Mouse (Mus musculus) ovary, adult 18-20 months (tissue): Measurements from ENCODE around the gene Xrcc3.

Source experiments
- DNase-seq: peaks from one replicate; pipeline ENCODE4 v3.0.0; 2022; ENCODE audit warnings: low spot score, mixed read lengths

Xrcc3 gene

DNA sequence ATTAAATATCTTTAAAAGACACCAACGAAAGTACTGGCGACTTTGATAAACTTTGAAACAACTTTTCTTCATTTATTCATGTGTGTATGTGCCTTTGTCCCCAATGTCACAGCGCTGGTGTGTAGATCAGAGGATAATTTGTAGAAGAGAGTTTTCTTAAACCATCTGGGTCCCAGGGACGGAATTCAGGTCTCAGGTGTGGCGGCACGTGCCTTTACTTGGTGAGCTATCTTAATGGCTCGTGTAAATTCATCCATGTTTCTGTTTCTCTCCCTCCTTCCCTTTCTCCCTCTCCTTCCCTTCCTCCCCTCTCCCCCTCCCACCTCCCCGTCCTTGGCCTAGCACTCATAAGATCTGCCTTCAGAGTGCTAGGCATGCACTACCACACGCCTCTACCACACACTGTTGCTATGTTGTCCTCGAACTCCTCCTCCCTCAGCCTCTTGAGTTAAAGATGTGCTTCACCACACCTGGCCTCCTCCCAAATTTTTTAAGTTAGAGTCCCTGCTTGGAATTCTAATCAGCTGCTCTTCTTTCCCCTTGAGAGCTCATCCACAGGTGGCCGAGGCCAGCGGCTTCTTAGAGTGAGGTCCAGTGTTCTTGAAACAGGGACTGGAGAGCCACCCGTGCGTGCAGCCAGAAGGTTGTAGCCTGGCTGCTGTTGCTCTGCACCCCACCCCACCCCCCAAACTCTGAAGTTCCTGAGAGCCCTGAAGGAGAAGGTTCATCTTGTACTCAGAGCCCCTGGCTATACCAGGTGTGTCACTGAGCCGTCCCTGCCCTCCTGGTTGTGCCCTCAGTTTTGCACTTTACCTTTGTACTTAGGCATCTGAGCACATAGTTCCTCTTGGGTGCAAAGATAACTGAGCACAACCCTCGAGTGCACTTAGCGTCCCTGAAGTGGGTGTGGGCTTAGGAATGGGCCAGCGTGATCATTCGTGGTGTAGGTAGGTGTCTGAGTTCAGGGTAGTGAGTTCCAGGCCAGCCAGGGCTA lies 1.4 kb upstream of the Xrcc3 start:
- DNase-seq: no peak

DNA sequence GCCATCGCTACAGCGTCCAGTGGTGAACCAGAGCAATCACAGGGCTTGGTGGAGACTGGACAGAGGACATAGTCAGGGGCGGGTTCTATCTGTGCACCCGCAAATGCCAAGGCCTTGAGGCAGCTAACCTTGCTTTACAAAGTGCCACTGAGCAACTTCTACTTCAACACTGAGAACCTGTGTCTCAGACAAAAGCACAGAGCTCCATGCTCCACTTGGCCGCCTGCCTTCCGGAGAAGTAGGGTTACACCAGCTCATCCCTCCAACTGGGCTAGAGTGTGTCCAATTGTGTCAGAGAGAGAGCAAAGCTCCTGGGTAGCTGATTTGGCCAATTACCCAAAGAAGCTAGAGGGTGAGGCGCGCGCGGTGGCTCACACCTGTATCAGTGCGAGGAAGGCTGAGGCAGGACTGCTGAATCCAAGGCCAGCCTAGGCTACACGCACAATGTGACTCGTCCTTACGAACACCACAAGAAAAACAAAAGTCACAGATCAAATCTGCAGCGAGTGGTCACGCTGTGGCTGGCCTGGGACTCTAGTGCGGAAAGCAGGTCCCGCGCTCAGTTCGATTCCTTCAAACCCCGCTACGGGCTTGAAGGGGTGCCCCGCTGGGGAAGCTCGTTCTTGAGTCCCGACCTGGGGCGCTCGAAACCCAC lies 435 bp downstream of the Xrcc3 start:
- DNase-seq: no peak

DNA sequence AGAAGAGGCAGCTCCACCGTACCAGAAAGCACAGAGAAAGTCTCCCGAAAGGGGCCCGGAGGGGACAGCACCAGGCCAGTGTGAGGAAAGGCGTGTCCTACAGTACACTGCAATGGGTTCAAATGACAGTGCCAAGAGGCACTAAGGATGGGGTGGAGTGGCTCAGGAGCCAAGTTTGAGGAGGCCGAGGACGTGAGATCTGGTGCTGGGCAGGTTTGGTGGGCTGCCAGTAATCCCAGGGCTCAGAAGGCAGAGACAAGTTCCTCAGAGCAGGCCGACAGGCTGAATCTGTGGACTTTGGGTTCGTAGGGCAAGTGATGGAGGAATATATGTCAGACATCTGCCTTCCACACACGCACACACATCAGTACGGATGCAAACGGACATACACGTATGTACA lies 1.1 kb downstream of the Xrcc3 start:
- no peak for DNase-seq

DNA sequence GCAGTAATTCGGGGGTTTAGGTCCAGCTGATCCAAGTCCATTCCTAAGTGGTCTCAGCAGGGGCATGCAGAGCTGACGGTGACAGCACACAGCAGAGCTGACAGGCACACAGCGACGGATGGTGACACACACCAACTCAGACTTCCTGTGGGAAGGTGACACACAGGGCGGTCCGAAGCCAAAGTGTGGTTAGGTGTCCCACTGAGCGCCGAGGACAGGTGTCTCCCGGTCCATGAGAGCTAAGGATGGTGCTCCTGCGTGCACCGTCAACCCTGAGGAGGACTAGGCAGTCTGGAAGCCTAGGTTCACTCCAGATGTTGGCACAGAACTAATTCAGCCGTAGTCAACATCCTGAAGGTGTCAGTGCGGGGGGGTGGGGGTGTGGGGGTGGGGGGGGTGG lies 1.6 kb downstream of the Xrcc3 start:
- DNase-seq: no peak

DNA sequence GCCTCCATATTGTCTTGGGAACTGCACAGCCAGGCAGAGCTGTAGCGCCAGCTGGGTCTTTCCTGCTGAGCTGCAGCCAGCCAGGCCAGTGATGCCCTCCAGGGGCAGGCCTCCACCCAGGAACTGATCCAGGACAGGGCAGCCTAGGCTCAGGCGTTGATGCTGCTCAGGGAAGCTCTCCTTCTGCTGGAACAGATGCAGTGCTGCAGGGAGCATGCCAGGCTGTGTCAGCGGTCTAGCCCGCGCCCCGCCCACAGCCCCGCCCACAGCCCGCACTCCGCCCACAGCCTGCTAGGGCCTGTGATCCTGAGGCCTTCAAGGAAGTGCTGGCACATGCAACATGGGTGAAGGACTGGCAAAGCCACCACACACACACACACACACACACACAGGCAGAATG lies 3.9 kb downstream of the Xrcc3 start:
- DNase-seq: peak; percentile 72

DNA sequence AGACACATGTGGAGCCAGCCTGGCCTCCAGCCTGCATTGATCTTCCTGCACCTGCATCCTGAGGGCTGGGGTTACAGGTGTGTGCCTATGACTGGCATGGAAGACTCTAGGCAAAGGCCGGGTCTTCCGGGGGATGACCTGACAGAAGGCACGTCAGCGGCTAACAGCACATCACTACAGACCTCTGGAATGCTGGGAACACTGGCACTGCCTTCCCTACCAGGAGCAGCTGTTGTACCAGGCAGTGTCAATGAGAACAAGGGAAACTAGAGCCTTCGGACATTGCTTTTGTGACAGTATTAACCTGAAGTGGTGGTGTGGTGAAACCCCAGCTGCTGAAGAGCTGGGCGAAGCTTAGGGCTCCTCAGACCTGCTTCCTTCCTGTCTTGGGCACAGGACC lies 4.9 kb downstream of the Xrcc3 start:
- no peak for DNase-seq

DNA sequence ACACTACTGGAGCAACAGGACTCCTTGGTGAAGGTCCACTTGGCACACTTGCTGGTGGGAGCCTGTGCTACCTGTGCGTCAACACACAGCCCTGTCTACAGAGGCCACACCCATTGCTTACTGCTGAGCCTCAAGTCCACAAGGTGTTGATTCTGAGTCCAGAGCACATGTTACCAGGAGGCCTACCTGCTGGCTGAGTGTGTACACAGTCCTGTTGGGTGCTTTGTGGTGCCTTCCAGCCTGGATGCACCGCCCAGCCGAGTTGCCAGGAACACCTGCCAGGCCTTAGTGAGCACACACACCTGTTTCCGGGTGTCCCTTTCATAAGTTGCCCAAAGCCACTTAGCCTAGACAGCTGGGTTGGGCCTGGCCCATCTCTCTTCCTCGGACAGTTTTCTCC lies 10.1 kb downstream of the Xrcc3 start:
- no peak for DNase-seq

DNA sequence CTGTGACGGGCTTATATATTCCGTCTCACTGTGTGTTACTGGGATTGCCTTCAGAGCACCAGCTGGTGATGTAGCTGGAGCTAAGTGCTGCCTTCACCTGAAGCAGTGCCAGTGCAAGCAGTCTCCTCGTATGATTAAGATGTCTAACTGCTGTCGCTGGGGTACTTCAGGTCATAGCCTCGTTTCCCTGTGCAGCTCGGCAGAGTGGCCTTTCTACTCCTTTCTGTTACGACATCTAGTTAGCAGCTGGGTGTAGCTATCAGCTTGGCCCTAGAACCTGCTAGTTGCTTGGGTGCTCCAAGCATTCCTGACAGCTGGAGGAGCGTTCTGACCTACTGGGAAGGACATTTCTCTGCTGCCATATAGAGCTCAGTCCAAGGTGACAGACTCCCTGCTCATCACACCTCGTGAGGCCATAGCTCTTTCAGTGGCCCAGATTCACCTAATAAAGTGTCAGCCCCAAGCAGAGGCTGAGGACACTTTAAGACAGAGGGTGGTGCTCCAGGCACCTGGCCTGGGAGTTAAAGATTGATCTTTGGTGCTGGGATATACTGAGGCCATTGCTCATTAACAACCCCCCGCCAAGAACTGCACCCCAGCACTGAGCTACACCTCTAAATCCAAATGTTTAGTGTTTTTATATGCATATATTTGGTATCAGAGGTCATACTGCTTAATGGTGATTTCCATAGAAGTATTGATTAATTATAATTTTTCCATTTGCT lies 13.1 kb downstream of the Xrcc3 start:
- DNase-seq: no peak

DNA sequence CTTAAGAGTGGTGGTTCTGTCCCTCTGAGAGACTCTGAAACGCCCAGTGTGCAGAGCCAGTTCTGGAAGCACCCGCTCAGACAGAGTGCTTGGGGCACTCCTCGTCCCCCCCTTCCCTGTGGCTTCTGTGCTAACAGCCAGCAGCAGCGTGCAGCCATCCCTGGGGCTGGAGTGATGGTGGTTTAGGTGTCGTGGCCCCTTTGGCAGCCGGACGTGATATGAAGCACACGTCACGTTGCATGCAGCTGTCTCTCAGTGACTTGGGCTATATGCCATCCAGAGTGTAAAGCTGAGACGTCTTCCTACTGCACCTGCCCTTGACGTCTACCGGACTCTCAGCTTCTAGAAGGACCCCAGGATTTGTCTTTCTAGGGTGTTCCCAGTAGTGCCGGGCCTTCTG lies 15.2 kb downstream of the Xrcc3 start:
- DNase-seq: no peak

DNA sequence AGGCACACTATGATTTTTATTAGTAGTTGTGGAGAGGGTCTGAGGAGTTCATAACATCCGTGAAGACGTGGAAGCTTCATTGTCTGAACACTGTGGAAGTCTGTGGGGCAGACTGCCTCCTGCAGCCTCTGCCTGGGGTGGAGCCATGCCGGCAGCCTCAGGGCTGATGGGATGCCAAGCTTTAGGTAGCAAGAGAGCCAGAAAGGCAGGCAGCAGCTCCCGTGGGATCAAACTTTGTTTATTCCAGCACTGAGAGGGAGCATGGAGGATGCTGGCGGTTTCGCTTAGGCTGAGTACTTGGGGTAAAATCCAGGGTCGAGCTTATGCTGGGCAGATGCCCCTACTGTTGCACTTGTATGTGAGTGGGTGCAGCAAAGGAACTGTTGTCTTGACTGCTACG lies 16.4 kb downstream of the Xrcc3 start:
- no peak for DNase-seq

DNA sequence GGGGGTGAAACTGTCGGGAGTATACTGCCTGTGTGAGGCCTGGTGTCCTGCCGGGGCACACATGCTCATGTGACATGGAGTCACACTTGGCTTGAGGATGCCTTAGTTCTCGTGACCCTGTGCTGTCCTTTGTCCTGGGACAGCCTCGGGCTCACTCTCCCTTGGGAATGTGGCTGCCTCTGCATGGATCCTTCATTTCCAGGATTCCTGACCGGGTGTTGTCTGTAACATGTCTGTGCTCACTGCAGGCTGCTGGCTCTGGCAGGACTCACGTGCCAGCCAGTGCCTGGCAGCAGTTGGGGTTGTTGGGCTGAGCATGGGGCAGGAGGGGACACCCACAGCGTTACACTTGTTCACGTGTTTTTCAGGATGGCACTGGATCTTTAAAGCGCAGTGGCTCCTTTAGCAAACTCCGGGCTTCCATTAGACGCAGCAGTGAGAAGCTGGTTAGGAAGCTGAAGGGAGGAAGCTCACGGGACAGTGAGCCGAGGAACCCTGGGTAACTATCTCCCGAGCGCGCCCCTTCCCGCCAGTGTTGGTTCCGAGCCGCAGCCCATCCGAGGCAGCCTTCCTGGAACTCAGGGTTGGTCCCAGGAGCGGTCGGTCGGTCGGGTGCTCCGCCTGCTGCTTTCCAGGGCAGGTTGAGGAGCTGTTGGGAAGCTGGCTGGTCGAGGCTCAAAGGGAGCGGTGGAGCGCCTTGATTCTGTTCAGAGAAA lies 18.3 kb downstream of the Xrcc3 start:
- no peak for DNase-seq

DNA sequence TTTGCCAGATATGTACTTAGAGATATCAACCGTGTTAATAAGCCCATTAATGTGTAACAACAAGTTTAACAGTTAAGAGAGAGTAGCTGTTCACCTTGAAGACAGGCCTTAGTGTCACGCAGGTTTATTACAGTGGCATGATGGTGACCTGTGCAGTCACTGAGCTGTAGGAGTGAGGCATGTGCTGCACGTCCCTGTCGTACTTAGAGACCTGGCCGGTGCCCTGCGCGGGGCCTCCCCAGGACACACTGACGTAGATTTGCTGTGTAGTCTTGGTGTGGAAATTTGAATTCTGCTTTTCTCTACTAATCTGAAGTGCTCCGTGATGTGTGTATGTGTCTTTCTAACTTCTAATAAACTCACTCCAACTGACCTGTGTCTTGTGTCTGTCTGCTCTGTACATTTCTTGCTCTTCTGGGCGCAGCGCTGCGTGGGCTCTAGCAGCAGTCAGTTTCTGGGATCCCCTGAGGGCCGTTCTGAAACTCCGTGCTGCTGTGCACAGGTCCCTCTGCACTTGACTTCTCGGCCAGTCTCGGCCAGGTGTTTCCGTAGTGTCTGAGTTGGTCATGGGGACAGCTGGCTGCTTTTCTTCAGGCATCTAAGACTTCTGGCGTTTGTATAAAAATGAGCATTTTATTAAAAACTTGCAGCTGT lies 19.0 kb downstream of the Xrcc3 start:
- no peak for DNase-seq

DNA sequence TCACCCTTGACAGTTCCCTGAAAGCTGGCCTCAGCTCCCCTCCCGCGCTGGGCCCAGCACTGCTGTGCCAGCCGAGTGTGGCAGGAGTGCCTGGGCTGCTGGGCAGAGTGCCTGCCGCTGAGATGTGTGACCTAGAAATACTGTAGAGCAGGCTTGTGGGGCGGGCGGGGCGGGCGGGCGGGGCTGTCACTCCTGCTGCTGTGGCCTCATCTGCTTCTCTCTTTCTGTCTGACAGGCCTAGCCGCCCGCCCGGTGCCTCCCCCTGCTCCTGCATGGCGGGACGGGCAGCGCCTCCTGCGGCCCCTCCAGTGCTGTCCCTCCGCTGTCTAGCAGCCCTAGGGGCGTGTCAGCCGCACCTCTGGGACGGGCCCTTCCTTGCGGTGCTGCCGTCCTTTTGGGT lies 19.6 kb downstream of the Xrcc3 start:
- DNase-seq: no peak

DNA sequence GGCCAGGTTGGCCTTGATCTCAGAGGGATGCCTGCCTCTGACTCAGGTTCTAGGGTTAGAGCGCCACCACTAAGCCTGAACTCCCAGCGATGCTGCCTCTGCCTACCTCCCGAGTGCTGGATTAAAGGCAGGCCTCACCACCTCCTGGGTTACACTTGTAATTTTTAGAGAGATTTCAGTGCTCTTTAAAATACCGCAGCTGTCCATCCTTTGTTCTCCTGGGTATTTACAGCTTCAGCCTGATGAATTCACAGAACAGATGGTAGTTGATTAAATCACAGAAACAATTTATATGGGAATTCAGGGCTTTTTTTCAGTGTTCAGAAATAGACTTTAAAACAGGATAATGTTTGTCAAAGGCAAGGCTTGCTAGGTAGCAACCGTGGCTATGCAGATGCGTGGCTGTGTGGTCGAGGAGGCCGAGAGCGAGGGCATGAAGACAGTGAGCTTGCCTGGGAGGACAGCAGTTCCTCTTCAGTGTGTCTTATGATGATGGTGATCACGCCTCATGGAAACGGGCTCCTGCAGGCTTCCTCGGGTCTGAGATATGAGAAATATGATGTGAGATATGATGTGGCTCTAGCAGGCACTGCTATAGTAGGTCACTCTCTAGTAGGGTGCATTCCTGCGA lies 22.1 kb downstream of the Xrcc3 start:
- no peak for DNase-seq

DNA sequence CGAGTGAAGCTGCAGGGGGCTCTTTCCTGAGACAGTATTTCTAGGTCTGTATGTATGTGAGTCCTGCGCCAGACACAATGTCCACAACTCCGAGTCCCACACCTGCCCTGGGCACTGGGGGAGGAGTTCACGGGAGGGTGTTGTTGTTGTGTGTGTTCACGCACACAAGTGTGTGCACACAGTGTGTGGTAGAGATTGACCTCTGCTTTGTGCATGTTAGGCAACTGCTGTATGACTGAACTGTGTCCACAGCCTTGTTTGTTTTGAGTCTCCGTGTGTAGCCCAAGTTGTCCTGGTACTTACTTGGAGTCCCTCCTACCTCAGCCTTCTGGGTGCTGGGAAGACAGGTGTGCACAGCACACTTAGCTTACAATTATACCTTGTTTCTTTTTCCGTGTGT lies 23.0 kb downstream of the Xrcc3 start:
- DNase-seq: no peak

DNA sequence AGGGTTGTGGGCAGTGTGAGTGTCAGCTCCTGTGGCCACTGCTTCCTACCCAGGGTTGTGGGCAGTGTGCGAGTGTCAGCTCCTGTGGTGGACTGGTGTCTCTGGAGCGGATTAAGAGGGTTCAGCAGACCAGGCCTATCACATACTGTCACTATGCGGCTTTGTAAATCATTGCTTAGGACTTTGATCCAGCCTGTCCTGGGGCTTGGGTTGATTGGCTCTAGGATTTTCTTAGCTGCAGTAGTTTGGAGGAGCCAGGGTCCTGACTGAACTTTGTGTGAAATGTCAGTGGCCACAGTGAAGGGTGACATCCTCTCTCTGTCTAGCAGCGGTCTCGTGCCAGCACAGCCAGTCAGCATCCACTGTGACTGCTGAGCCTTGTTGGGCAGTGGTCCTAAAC lies 23.6 kb downstream of the Xrcc3 start:
- DNase-seq: no peak

DNA sequence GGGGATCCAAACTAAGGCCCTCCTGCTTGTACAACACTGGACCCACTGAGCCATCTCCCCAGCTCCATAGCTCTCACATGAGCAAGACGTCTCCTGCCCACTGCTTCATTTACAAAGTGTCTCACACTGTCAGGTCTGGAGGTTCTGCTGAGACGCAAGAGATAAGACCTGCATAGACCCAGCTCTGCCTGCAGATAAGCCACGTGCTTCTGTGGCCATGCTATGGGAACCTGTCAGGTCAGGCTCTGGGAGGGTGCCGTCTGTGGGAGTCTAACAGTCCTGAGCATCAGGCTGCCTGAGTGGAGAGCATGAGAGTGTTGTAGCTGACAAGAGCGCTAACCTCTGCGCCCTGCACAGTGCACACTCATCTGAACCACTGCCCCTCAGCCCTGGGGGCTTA lies 26.7 kb downstream of the Xrcc3 start:
- DNase-seq: no peak

DNA sequence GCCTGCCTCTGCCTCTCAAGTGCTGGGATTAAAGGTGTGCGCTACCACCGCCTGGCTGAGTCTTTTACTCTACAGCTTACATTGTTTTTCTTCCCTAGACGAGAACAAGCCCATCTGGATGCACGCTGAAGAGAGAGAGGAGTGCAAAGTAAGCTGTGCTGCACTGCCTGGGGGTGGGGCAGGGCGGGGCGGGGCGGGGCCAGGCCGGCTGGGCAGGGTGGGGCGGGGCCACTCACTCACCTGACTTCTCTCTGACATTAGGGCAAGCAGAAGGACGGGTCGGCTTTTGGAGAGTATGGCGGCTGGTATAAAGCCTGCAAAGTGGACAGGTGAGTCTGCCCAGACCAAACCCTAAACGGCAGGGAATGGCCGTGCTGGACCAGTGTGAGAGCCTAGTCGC lies 28.5 kb downstream of the Xrcc3 start:
- DNase-seq: no peak

DNA sequence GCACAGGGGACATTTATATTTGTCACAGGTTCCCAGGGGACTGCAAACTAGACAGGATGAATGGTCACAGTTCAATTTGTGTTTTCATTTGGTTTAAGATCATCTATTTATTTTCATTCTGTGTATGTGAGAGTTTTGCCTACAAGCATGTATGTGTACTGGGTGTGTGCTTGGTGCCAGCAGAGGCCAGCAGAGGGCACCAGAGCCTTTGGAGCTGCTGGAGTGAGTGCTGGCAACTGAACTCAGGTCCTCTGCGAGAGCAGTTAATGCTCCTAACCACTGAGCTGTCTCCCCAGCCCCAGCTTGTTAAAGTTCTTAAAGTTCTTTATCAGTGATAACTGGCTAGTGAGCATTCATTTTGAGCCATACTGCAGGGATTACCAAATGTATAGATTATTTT lies 34.1 kb downstream of the Xrcc3 start:
- DNase-seq: no peak

DNA sequence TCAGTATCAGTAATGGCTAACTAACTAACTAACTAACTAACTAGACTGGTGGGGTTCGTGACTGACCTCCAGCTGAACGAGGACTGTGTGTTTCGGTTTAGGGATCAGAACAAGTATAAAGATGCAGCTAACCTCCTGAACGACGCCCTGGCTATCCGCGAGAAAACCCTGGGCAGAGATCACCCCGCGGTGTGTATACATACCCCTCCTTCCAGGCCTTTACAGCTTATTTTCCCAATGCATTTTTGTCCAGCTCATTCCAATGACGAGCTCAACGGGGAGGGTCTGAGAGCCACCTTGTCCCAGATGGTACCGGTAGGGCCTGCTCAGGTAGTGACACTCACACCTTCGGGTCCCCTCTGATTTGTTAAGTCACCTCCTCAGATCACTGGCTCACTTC lies 35.8 kb downstream of the Xrcc3 start:
- no peak for DNase-seq

DNA sequence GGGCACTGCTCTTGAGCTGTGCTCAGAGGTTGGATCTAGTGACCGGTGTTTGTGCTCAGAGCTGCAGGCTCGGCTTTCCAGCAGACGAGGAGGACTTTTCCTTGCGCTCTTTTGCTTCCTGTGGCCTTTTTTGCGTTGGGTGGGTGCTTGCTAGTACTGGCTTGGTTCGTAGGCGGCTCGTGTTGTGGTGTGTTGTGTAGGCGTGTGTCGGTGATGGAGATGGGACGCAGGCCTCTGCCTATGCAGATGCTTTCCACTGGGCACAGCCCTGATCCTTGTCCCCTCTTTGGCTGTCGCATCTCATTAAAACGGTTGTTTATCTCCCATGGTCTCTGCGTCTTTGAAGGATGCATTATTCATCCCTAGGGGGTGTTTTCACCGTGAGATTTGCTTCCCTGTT lies 38.8 kb downstream of the Xrcc3 start:
- no peak for DNase-seq
